Mouse (Mus musculus) adrenal gland, adult 18-20 months (tissue): ENCODE results near the gene Vps26c. TPM values are rescaled to one million over a fixed set of nuclear protein-coding genes. Genes with fewer than 3 reads are reported as not detected.

ENCODE experiments used
- total RNA-seq, 2 experiments: library from RNA; stranded (reverse); gene quantifications; 1 replicate in 1 of 2; 2 replicates in 1 of 2; pipeline ENCODE4 v1.2.3; 2021

Gene Vps26c
- total RNA-seq, 2 experiments from 2014 or later = 54.0 to 54.3 TPM

Other genes starting within 250 kb of the Vps26c start
- 10 to 100 TPM; 14.8 to 16.5 TPM for gene Hlcs, start 213.3 kb downstream of the Vps26c start, total RNA-seq
- gene Ripply3, start 198.4 kb downstream of the Vps26c start, total RNA-seq = 1 to 10 TPM; 5.1 to 5.3 TPM
- gene Ttc3, start 156.2 kb downstream of the Vps26c start, total RNA-seq = 100 to 1,000 TPM in 1 of 2 experiments, 10 to 100 TPM in 1; 93.2 to 101 TPM
- gene Pigp, start 155.0 kb downstream of the Vps26c start, total RNA-seq = 10 to 100 TPM; 65.4 to 95.0 TPM
- gene Dyrk1a, start 43.2 kb upstream of the Vps26c start, total RNA-seq = 10 to 100 TPM; 61.3 to 71.5 TPM